Mouse (Mus musculus) E14TG2a.4 (cell line): ENCODE results near the gene Gm13290.
"Not testable (repeated sequence)": the region's sequence is repeated elsewhere in the genome, so short reads cannot be mapped to it uniquely, and the experiment has no call there.

Source experiments
- H3K27me3 ChIP-seq: 2 replicates; pipeline ENCODE4 v1.6.1; 2014; ENCODE audit warnings: low read length, control low read depth; ENCODE audit not compliant: insufficient read depth
- H3K36me3 ChIP-seq: 2 replicates; pipeline ENCODE4 v1.6.1; 2014; ENCODE audit warnings: low read length, control low read depth; ENCODE audit not compliant: insufficient read depth
- H3K4me1 ChIP-seq: replicated peaks from 2 replicates; pipeline ENCODE4 v1.6.1; 2014; ENCODE audit warnings: low read depth, low read length, control low read depth
- H3K4me3 ChIP-seq: replicated peaks from 2 replicates; pipeline ENCODE4 v1.5.1; 2014; ENCODE audit warnings: mild to moderate bottlenecking, low read length
- H3K9me3 ChIP-seq: 2 replicates; pipeline ENCODE4 v1.6.1; 2014; ENCODE audit warnings: low read length, control low read depth

Gene Gm13290

DNA sequence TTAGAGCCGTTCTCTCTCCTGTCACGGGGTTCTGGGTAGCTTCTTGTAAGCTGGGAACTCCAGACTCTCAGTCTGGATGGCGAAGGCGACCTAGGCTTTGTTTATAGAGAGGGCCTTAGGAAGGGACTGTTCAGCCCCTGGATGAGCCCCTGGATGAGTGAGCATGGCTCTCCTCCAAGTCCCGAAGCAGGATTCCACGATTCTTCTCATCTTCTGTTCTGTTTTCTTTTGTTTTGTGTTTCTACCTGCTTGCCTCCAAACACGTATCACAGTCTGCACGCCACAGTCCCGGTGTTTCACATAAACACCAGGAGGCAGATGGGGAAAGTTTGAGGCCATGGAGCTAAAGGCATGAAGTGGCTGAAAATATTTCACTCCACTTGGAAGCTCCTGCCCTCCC lies 14.9 kb upstream of the Gm13290 start:
- not testable (repeated sequence) for H3K4me3 ChIP-seq, H3K36me3 ChIP-seq, H3K9me3 ChIP-seq, H3K4me1 ChIP-seq
- H3K27me3 ChIP-seq: peaks cover 22% of the 10 kb centered on the region

- peaks cover 22% of the 10 kb centered on the region for H3K27me3 ChIP-seq
- H3K4me1 ChIP-seq, H3K36me3 ChIP-seq, H3K4me3 ChIP-seq, H3K9me3 ChIP-seq: not testable (repeated sequence)
Observed at GRCm38 (mm10) chr4:88759610-88760268, 13.9 kb upstream of the Gm13290 start, which contains the start of gene Gm13283. Gene Gm13283 (plus strand): TSS chr4:88760119.

- peaks cover 19% of the 10 kb centered on the region for H3K27me3 ChIP-seq
- H3K4me3 ChIP-seq, H3K4me1 ChIP-seq, H3K9me3 ChIP-seq, H3K36me3 ChIP-seq: not testable (repeated sequence)
Observed at GRCm38 (mm10) chr4:88760431-88760830, 13.2 kb upstream of the Gm13290 start.

DNA sequence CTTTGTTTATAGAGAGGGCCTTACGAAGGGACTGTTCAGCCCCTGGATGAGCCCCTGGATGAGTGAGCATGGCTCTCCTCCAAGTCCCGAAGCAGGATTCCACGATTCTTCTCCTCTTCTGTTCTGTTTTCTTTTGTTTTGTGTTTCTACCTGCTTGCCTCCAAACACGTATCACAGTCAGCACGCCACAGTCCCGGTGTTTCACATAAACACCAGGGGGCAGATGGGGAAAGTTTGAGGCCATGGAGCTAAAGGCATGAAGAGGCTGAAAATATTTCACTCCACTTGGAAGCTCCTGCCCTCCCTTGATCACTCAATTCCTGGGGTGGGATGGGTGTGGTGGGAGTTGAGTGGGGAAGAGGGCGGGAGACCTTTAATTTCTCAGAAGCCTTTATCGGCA lies 11.9 kb upstream of the Gm13290 start:
- not testable (repeated sequence) for H3K4me3 ChIP-seq, H3K9me3 ChIP-seq, H3K27me3 ChIP-seq, H3K36me3 ChIP-seq, H3K4me1 ChIP-seq

- not testable (repeated sequence) for H3K4me1 ChIP-seq, H3K9me3 ChIP-seq, H3K4me3 ChIP-seq, H3K36me3 ChIP-seq, H3K27me3 ChIP-seq
Observed at GRCm38 (mm10) chr4:88762341-88762740, 11.3 kb upstream of the Gm13290 start.

- H3K4me1 ChIP-seq, H3K27me3 ChIP-seq, H3K36me3 ChIP-seq, H3K9me3 ChIP-seq, H3K4me3 ChIP-seq: not testable (repeated sequence)
Observed at GRCm38 (mm10) chr4:88763384-88764018, 10.1 kb upstream of the Gm13290 start.

DNA sequence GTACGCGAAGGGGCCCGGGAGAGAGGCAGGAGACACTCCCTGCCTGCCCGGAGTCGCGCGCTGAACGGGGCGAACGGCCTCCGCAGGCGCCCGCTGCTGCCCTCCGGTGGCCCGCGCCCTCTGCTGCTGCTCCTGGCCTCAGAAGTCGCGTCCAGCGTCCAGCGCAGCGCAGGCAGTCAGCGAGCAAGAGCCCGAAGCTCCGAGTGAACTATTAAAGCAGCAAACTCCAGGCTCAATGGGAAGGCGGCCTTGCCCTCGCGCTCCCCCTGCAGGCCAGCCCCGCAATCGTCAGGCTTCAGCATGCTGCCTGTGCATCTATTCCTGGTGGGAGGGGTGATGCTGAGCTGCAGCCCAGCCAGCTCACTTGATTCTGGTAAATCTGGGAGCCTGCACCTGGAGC lies 3.0 kb downstream of the Gm13290 start, which contains the start of gene Gm13289:
TSS of gene Gm13289 (plus strand) at position 301 of the 400 bp plus-strand sequence.
- not testable (repeated sequence) for H3K9me3 ChIP-seq, H3K36me3 ChIP-seq, H3K4me3 ChIP-seq, H3K4me1 ChIP-seq, H3K27me3 ChIP-seq

- H3K36me3 ChIP-seq, H3K27me3 ChIP-seq, H3K4me1 ChIP-seq, H3K4me3 ChIP-seq, H3K9me3 ChIP-seq: not testable (repeated sequence)
Observed at GRCm38 (mm10) chr4:88779550-88779949, 5.9 kb downstream of the Gm13290 start, which contains the start of gene Gm13272. Gene Gm13272 (plus strand): TSS chr4:88779850.

DNA sequence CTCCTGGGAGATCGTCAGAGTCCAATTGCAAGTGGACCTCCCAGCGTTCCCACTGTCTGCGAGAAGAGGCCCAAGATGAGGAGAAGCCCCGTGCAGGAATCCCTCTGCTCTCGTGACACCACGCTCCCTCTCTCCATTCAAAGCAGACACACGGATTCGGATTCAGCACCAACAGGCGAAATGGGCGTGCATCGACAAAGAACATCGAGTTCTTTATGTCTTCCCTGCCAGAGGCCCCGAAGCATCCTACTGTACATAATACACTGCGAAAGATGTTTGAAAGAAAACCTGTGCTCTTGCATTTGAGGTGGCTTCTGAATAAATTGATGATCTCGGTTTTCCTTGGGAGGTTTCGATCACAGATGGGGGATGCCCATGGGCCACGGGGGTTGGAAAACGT lies 6.7 kb downstream of the Gm13290 start:
- not testable (repeated sequence) for H3K27me3 ChIP-seq, H3K4me1 ChIP-seq, H3K4me3 ChIP-seq, H3K9me3 ChIP-seq, H3K36me3 ChIP-seq

- H3K4me3 ChIP-seq, H3K9me3 ChIP-seq, H3K27me3 ChIP-seq, H3K4me1 ChIP-seq, H3K36me3 ChIP-seq: not testable (repeated sequence)
Observed at GRCm38 (mm10) chr4:88781831-88782230, 8.2 kb downstream of the Gm13290 start, which contains the start of gene Ifnz. Gene Ifnz (plus strand): TSS chr4:88782131.

GRCm38 (mm10) chr4:88782335-88782734 lies 8.7 kb downstream of the Gm13290 start:
- H3K27me3 ChIP-seq, H3K4me3 ChIP-seq, H3K9me3 ChIP-seq, H3K36me3 ChIP-seq, H3K4me1 ChIP-seq: not testable (repeated sequence)

- not testable (repeated sequence) for H3K4me1 ChIP-seq, H3K4me3 ChIP-seq, H3K9me3 ChIP-seq, H3K27me3 ChIP-seq, H3K36me3 ChIP-seq
Observed at GRCm38 (mm10) chr4:88785409-88785808, 11.8 kb downstream of the Gm13290 start, which contains the start of gene Gm13276. Gene Gm13276 (plus strand): TSS chr4:88785709.

GRCm38 (mm10) chr4:88788402-88788801 lies 14.8 kb downstream of the Gm13290 start, which contains the start of gene Gm13277:
Gene Gm13277 (plus strand): TSS chr4:88788632.
- H3K4me3 ChIP-seq, H3K4me1 ChIP-seq, H3K27me3 ChIP-seq, H3K9me3 ChIP-seq, H3K36me3 ChIP-seq: not testable (repeated sequence)

DNA sequence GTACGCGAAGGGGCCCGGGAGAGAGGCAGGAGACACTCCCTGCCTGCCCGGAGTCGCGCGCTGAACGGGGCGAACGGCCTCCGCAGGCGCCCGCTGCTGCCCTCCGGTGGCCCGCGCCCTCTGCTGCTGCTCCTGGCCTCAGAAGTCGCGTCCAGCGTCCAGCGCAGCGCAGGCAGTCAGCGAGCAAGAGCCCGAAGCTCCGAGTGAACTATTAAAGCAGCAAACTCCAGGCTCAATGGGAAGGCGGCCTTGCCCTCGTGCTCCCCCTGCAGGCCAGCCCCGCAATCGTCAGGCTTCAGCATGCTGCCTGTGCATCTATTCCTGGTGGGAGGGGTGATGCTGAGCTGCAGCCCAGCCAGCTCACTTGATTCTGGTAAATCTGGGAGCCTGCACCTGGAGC lies 17.6 kb downstream of the Gm13290 start, which contains the start of gene Gm13278:
TSS of gene Gm13278 (plus strand) at position 301 of the 400 bp plus-strand sequence.
- not testable (repeated sequence) for H3K9me3 ChIP-seq, H3K4me1 ChIP-seq, H3K27me3 ChIP-seq, H3K4me3 ChIP-seq, H3K36me3 ChIP-seq
